Comparison of ENCODE assay signal across 8 mouse cellular contexts in genomic region chr4:129336291-129336690, GRCm38 (mm10). TPM values are rescaled to one million over a fixed set of nuclear protein-coding genes. Genes with fewer than 3 reads are reported as not detected.
DNase-seq lines count a peak whose midpoint lies in the region; ATAC-seq lines count a peak whose summit lies in the region.

No protein-coding gene starts in this region.

- peak overlapping the region; percentile 99 for H3K27ac ChIP-seq in lung, embryonic 15.5 days
- H3K27ac ChIP-seq in embryonic facial prominence, embryonic 11.5 days (replicated peaks; ENCODE audit: low read depth, low read length) = peak overlapping the region; percentile 94
- peak overlapping the region; percentile 99 for H3K27ac ChIP-seq in intestine, embryonic 15.5 days
- H3K27ac ChIP-seq in neural tube, embryonic 14.5 days (ENCODE audit: low read depth, low read length) = peak overlapping the region; percentile 98

- peak overlapping the region; percentile 91 for H3K4me3 ChIP-seq in lung, embryonic 15.5 days
- H3K4me3 ChIP-seq in embryonic facial prominence, embryonic 11.5 days (ENCODE audit: low read depth, low read length) = peak overlapping the region; percentile 95
- H3K4me3 ChIP-seq in intestine, embryonic 15.5 days (replicated peaks) = peak overlapping the region; percentile 92
- peak overlapping the region; percentile 95 for H3K4me3 ChIP-seq in neural tube, embryonic 14.5 days (ENCODE audit: low read depth, low read length)

- peak overlapping the region; percentile 67 for H3K9ac ChIP-seq in lung, embryonic 15.5 days
- H3K9ac ChIP-seq in embryonic facial prominence, embryonic 11.5 days (replicated peaks; ENCODE audit: low read length) = peak overlapping the region; percentile 78
- H3K9ac ChIP-seq in intestine, embryonic 15.5 days = peak overlapping the region; percentile 60
- peak overlapping the region; percentile 66 for H3K9ac ChIP-seq in neural tube, embryonic 14.5 days (replicated peaks; ENCODE audit: low read depth, low read length)

- no peak for ATAC-seq in lung, embryonic 15.5 days (ENCODE audit: borderline replicate concordance, extremely low read depth, low FRiP score, low TSS enrichment)
- ATAC-seq in embryonic facial prominence, embryonic 11.5 days (replicated peaks; ENCODE audit: insufficient number of reproducible peaks, low FRiP score, low TSS enrichment, low read depth) = no peak
- no peak for ATAC-seq in intestine, embryonic 15.5 days
- ATAC-seq in neural tube, embryonic 14.5 days (ENCODE audit: low read depth) = no peak

- intact Hi-C loops in gastrocnemius, postnatal 36 days (cut with DNase I) = no loop called here

- no peaks in the 10 kb centered on the region for H3K27me3 ChIP-seq in lung, embryonic 15.5 days
- no peaks in the 10 kb centered on the region for H3K27me3 ChIP-seq in embryonic facial prominence, embryonic 11.5 days (ENCODE audit: control insufficient read depth, insufficient read depth, low read length)
- H3K27me3 ChIP-seq in intestine, embryonic 15.5 days (replicated peaks) = no peaks in the 10 kb centered on the region
- H3K27me3 ChIP-seq in neural tube, embryonic 14.5 days (ENCODE audit: control insufficient read depth, insufficient read depth, low read length) = no peaks in the 10 kb centered on the region

- H3K4me1 ChIP-seq in lung, embryonic 15.5 days = peaks cover 29% of the 10 kb centered on the region
- H3K4me1 ChIP-seq in embryonic facial prominence, embryonic 11.5 days (ENCODE audit: control insufficient read depth, insufficient read depth, low read length) = peaks cover 1% of the 10 kb centered on the region; the same call in 1 of the 2 replicates
- H3K4me1 ChIP-seq in intestine, embryonic 15.5 days (replicated peaks) = peaks cover 25% of the 10 kb centered on the region
- peaks cover 17% of the 10 kb centered on the region for H3K4me1 ChIP-seq in neural tube, embryonic 14.5 days (ENCODE audit: control insufficient read depth, insufficient read depth, low read length)

- no peak for DNase-seq in lung, postnatal 25 days (ENCODE audit: low spot score)
- no peak for DNase-seq in embryonic facial prominence, embryonic 11.5 days (ENCODE audit: low spot score)
- no peak for DNase-seq in right cerebral cortex, postnatal 25 days
- DNase-seq in cerebellum, adult 9-11 months = no peak
- DNase-seq in gastrocnemius, postnatal 36 days = no peak

- H3K9me3 ChIP-seq in lung, embryonic 15.5 days = no peaks in the 10 kb centered on the region
- H3K9me3 ChIP-seq in embryonic facial prominence, embryonic 11.5 days (replicated peaks; ENCODE audit: control insufficient read depth, low read length) = no peaks in the 10 kb centered on the region
- H3K9me3 ChIP-seq in intestine, embryonic 15.5 days = no peaks in the 10 kb centered on the region
- no peaks in the 10 kb centered on the region for H3K9me3 ChIP-seq in neural tube, embryonic 14.5 days (ENCODE audit: control insufficient read depth, low read length)

- peaks cover 4% of the 10 kb centered on the region for H3K36me3 ChIP-seq in lung, embryonic 15.5 days
- H3K36me3 ChIP-seq in embryonic facial prominence, embryonic 11.5 days (replicated peaks; ENCODE audit: control insufficient read depth, insufficient read depth, low read depth, low read length) = no peaks in the 10 kb centered on the region; the same call in 1 of the 2 replicates
- no peaks in the 10 kb centered on the region; the same call in 1 of the 2 replicates for H3K36me3 ChIP-seq in intestine, embryonic 15.5 days
- no peaks in the 10 kb centered on the region for H3K36me3 ChIP-seq in neural tube, embryonic 14.5 days (ENCODE audit: control insufficient read depth, insufficient read depth, low read length)

- WGBS in lung, embryonic 15.5 days = 39% methylated on average over 14 of the region's 14 CpGs
- WGBS in embryonic facial prominence, embryonic 11.5 days = 50% methylated on average over 14 of the region's 14 CpGs
- WGBS in intestine, embryonic 15.5 days = 42% methylated on average over 14 of the region's 14 CpGs
- 53% methylated on average over 14 of the region's 14 CpGs for WGBS in neural tube, embryonic 14.5 days

- peak overlapping the region; percentile 80 for H3K4me2 ChIP-seq in lung, embryonic 15.5 days
- peak overlapping the region; percentile 57 for H3K4me2 ChIP-seq in embryonic facial prominence, embryonic 11.5 days (ENCODE audit: low read depth, low read length)
- H3K4me2 ChIP-seq in intestine, embryonic 15.5 days (replicated peaks) = peak overlapping the region; percentile 73
- peak overlapping the region; percentile 86 for H3K4me2 ChIP-seq in neural tube, embryonic 14.5 days (ENCODE audit: low read depth, low read length)

RNA-seq across cellular contexts. Expression of gene Zbtb8os, which starts 0.8 kb away (rescaled TPM):
- polyA plus RNA-seq in lung, embryonic 15.5 days (2015; fragmentation: Nextera tagmentation; extraction: Ambion mirVana) = 44.0 and 44.5 TPM in 2 replicates
- polyA plus RNA-seq in embryonic facial prominence, embryonic 11.5 days (2014; fragmentation: Nextera tagmentation; extraction: Ambion mirVana) = 46.1 and 53.6 TPM in 2 replicates
- 58.0 and 62.6 TPM in 2 replicates for polyA plus RNA-seq in intestine, embryonic 15.5 days (2015; fragmentation: Nextera tagmentation; extraction: Ambion mirVana)
- 19.5 and 21.7 TPM in 2 replicates for polyA plus RNA-seq in neural tube, embryonic 14.5 days (2014; fragmentation: Nextera tagmentation; extraction: Ambion mirVana)
- total RNA-seq in gastrocnemius, postnatal 36 days (2021) = 10 to 100 TPM; 23.3 to 24.2 TPM

RNA-seq across cellular contexts. Expression of gene Rbbp4, which starts 1.1 kb away (rescaled TPM):
- polyA plus RNA-seq in lung, embryonic 15.5 days (2015; fragmentation: Nextera tagmentation; extraction: Ambion mirVana) = 418 and 423 TPM in 2 replicates
- polyA plus RNA-seq in embryonic facial prominence, embryonic 11.5 days (2014; fragmentation: Nextera tagmentation; extraction: Ambion mirVana) = 584 and 661 TPM in 2 replicates
- polyA plus RNA-seq in intestine, embryonic 15.5 days (2015; fragmentation: Nextera tagmentation; extraction: Ambion mirVana) = 310 and 386 TPM in 2 replicates
- polyA plus RNA-seq in neural tube, embryonic 14.5 days (2014; fragmentation: Nextera tagmentation; extraction: Ambion mirVana) = 231 and 265 TPM in 2 replicates
- total RNA-seq in gastrocnemius, postnatal 36 days (2021) = 10 to 100 TPM; 36.0 to 47.3 TPM

RNA-seq across cellular contexts. Expression of gene Zbtb8a, which starts 41.6 kb away (rescaled TPM):
- 19.3 and 21.6 TPM in 2 replicates for polyA plus RNA-seq in lung, embryonic 15.5 days (2015; fragmentation: Nextera tagmentation; extraction: Ambion mirVana)
- 6.5 and 7.2 TPM in 2 replicates for polyA plus RNA-seq in embryonic facial prominence, embryonic 11.5 days (2014; fragmentation: Nextera tagmentation; extraction: Ambion mirVana)
- 15.1 and 15.4 TPM in 2 replicates for polyA plus RNA-seq in intestine, embryonic 15.5 days (2015; fragmentation: Nextera tagmentation; extraction: Ambion mirVana)
- 16.8 and 18.0 TPM in 2 replicates for polyA plus RNA-seq in neural tube, embryonic 14.5 days (2014; fragmentation: Nextera tagmentation; extraction: Ambion mirVana)
- total RNA-seq in gastrocnemius, postnatal 36 days (2021) = 1 to 10 TPM in 1 of 2 experiments, under 1 TPM in 1; 0.76 to 1.1 TPM

RNA-seq across cellular contexts. Expression of gene Sync, which starts 48.9 kb away (rescaled TPM):
- polyA plus RNA-seq in lung, embryonic 15.5 days (2015; fragmentation: Nextera tagmentation; extraction: Ambion mirVana) = 0.54 and 0.71 TPM in 2 replicates
- polyA plus RNA-seq in embryonic facial prominence, embryonic 11.5 days (2014; fragmentation: Nextera tagmentation; extraction: Ambion mirVana) = 0.25 and 0.63 TPM in 2 replicates
- polyA plus RNA-seq in intestine, embryonic 15.5 days (2015; fragmentation: Nextera tagmentation; extraction: Ambion mirVana) = 1.2 TPM in 2 replicates
- 1.6 and 3.5 TPM in 2 replicates for polyA plus RNA-seq in neural tube, embryonic 14.5 days (2014; fragmentation: Nextera tagmentation; extraction: Ambion mirVana)
- 10 to 100 TPM; 38.3 to 44.9 TPM for total RNA-seq in gastrocnemius, postnatal 36 days (2021)
